Comparison of ENCODE assay signal across 8 mouse cellular contexts in genomic region chr9:65598765-65599249, GRCm38 (mm10). TPM values are rescaled to one million over a fixed set of nuclear protein-coding genes. Genes with fewer than 3 reads are reported as not detected.
DNase-seq lines count a peak whose midpoint lies in the region; ATAC-seq lines count a peak whose summit lies in the region.

No protein-coding gene starts in this region.

- peak; percentile 52 to 65 for DNase-seq in layer of hippocampus, postnatal 10 days (ENCODE audit: low spot score in 2 of 2)
- DNase-seq in layer of hippocampus, adult 9-10 months (ENCODE audit: low spot score), result no peak
- DNase-seq in MEL-GATA-1-ER (ENCODE audit: extremely low read depth, low read depth) (peak; percentile 31), liver (peak; percentile 45)
- DNase-seq in embryo, embryonic 11 days, result peak; percentile 76
- peak; percentile 71 for DNase-seq in heart, postnatal 4 days
- no peak for DNase-seq in urinary bladder, postnatal 25 days (ENCODE audit: low spot score)

- peak; percentile 69 for ATAC-seq in neutrophil, adult 5-6 weeks (ENCODE audit: extremely low read depth, insufficient number of reproducible peaks, low FRiP score, poor library complexity, severe bottlenecking)

RNA-seq across cellular contexts. Expression of gene Pif1, which starts 11.8 kb away (rescaled TPM):
- total RNA-seq in layer of hippocampus, postnatal 10 days (2021), result 1 to 10 TPM; 1.1 to 1.4 TPM
- 1 to 10 TPM; 6.2 to 7.6 TPM for total RNA-seq in heart, postnatal 4 days (2021)
- total RNA-seq in neutrophil, adult 5-6 weeks (2017), result not detected in 2 replicates

RNA-seq across cellular contexts. Expression of gene Plekho2, which starts 19.0 kb away (rescaled TPM):
- total RNA-seq in layer of hippocampus, postnatal 10 days (2021), result 1 to 10 TPM; 5.6 to 8.4 TPM
- total RNA-seq in heart, postnatal 4 days (2021), result 10 to 100 TPM; 17.9 to 19.4 TPM
- 103 and 108 TPM in 2 replicates for total RNA-seq in neutrophil, adult 5-6 weeks (2017)

RNA-seq across cellular contexts. Expression of gene Rbpms2, which starts 30.6 kb away (rescaled TPM):
- 1 to 10 TPM; 1.9 to 2.4 TPM for total RNA-seq in layer of hippocampus, postnatal 10 days (2021)
- total RNA-seq in heart, postnatal 4 days (2021), result 10 to 100 TPM; 89.4 to 97.0 TPM
- total RNA-seq in neutrophil, adult 5-6 weeks (2017), result 2.1 and 3.3 TPM in 2 replicates

Comparison
In these comparisons a context has a peak if more than half of its experiments do, and no peak if none do; other contexts are left out.
1. DNase-seq: peak in layer of hippocampus, postnatal 10 days (2 of 2), MEL-GATA-1-ER (single experiment), embryo, embryonic 11 days (single experiment), heart, postnatal 4 days (single experiment) and liver (single experiment); none in layer of hippocampus, adult 9-10 months (single experiment) and urinary bladder, postnatal 25 days (single experiment).
2. RNA of gene Rbpms2, which starts 30.6 kb away (total RNA-seq): 89.4 to 97.0 TPM in heart, postnatal 4 days; 1.9 to 2.4 TPM in layer of hippocampus, postnatal 10 days and 2.1 to 3.3 TPM in neutrophil, adult 5-6 weeks; every median in the first group is over 10 times any median in the second.